Mouse (Mus musculus): ENCODE results near the gene Rapgef6.

DNA sequence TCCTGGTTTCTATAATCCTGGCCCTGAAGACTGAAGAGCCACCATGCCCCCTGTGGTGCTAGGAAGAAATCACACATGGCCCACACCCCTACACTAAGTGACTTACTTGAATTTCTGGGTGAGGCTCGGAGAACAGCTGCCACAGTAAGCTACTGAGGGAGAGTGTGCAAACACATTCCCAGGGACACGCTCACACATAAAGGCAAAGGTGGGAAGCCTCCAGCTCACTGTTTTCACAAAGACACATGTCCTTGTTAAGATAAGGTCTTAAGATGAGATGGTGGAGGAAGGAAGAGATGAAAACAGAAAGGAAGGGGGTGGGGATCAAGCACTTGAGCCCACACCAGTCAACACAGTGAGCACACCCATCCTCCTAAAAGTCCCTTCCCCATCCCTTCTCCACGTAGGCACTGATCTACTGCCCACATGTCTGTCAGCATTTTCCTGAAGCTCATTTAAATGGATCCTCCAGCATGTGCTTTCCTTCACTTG is 204.0 kb downstream of the Rapgef6 start:
- TF ChIP-seq CTCF (IDR thresholded peaks at IDR 0.05; ENCODE audit: extremely low read depth, insufficient read length, insufficient replicate concordance, low read depth, low read length) (no peak), POLR2A (IDR thresholded peaks at IDR 0.05; ENCODE audit: low read depth, low read length) (no peak)

All from small intestine, adult 2 months (tissue).